Mouse (Mus musculus) heart, postnatal 36 days (tissue): Measurements from ENCODE around the gene Sart3. TPM values are rescaled to one million over a fixed set of nuclear protein-coding genes. Genes with fewer than 3 reads are reported as not detected.

Experiments used
- DNase-seq, 2 experiments: peaks; one replicate each; pipeline ENCODE4 v3.0.0; 2021 to 2022
- intact Hi-C: fragments of 180-260 bp; cut with DNase I; formaldehyde crosslinking; loops from one replicate; pipeline ENCODE4 v1.15.1; 2025
- total RNA-seq, 2 experiments: library from RNA; stranded (reverse); gene quantifications; 2 replicates each; pipeline ENCODE4 v1.2.3; 2021

Sart3 gene
- total RNA-seq, 2 experiments from 2014 or later, result 12.4 to 16.6 TPM

GRCm38 (mm10) chr5:113771213-113772162, 822 bp downstream of the Sart3 start:
- intact Hi-C loops, result loop anchor here (2.0 kb wide), 1 partner anchor 35 kb away; no protein-coding TSS in a partner anchor
- peak; percentile 85 to 94 for DNase-seq

GRCm38 (mm10) chr5:113768806-113769205, 3.5 kb downstream of the Sart3 start:
- no peak for DNase-seq
- intact Hi-C loops, result no loop called here

- intact Hi-C loops, result no loop called here
- DNase-seq, result no peak
Observed at GRCm38 (mm10) chr5:113765641-113766526, 6.4 kb downstream of the Sart3 start.

- intact Hi-C loops, result no loop called here
Observed at GRCm38 (mm10) chr5:113764426-113764825, 7.9 kb downstream of the Sart3 start.

GRCm38 (mm10) chr5:113761585-113761984, 10.7 kb downstream of the Sart3 start:
- intact Hi-C loops, result no loop called here
- DNase-seq, result no peak

More at GRCm38 (mm10) chr5:113764426-113764825, 7.9 kb downstream of the Sart3 start:
- no peak for DNase-seq

- DNase-seq, result no peak
- intact Hi-C loops, result no loop called here
Observed at GRCm38 (mm10) chr5:113755347-113756030, 16.8 kb downstream of the Sart3 start.

GRCm38 (mm10) chr5:113751521-113752157, 20.7 kb downstream of the Sart3 start:
- DNase-seq, result no peak
- intact Hi-C loops, result no loop called here

- intact Hi-C loops, result no loop called here
- DNase-seq, result no peak
Observed at GRCm38 (mm10) chr5:113748556-113749331, 23.6 kb downstream of the Sart3 start.

GRCm38 (mm10) chr5:113747629-113748028, 24.7 kb downstream of the Sart3 start:
- intact Hi-C loops, result no loop called here
- DNase-seq, result no peak

- DNase-seq, result no peak
- intact Hi-C loops, result loop anchor here (2.0 kb wide), 1 partner anchor 33 kb away; no protein-coding TSS in a partner anchor
Observed at GRCm38 (mm10) chr5:113737607-113738237, 34.6 kb downstream of the Sart3 start.

- DNase-seq, result no peak
- intact Hi-C loops, result loop anchor here (2.0 kb wide), 1 partner anchor 34 kb away; no protein-coding TSS in a partner anchor
Observed at GRCm38 (mm10) chr5:113736522-113737164, 35.7 kb downstream of the Sart3 start.

GRCm38 (mm10) chr5:113736113-113736502, 36.2 kb downstream of the Sart3 start:
- intact Hi-C loops, result loop anchor here (2.0 kb wide), 1 partner anchor 35 kb away; no protein-coding TSS in a partner anchor

GRCm38 (mm10) chr5:113735345-113736112, 36.8 kb downstream of the Sart3 start, which contains the start of gene Ficd:
Gene Ficd (plus strand): TSS chr5:113735803.
- intact Hi-C loops, result loop anchor here (2.0 kb wide), 1 partner anchor 35 kb away; no protein-coding TSS in a partner anchor
- DNase-seq, result peak; percentile 90 to 93

More at GRCm38 (mm10) chr5:113736113-113736502, 36.2 kb downstream of the Sart3 start:
- no peak for DNase-seq

GRCm38 (mm10) chr5:113735023-113735344, 37.3 kb downstream of the Sart3 start:
- intact Hi-C loops, result no loop called here
- no peak for DNase-seq

- DNase-seq, result no peak
- intact Hi-C loops, result no loop called here
Observed at GRCm38 (mm10) chr5:113734376-113734775, 37.9 kb downstream of the Sart3 start.

- DNase-seq, result peak; percentile 51 to 74
Observed at GRCm38 (mm10) chr5:113732182-113732581, 40.1 kb downstream of the Sart3 start.

GRCm38 (mm10) chr5:113731174-113731573, 41.1 kb downstream of the Sart3 start:
- intact Hi-C loops, result no loop called here

More at GRCm38 (mm10) chr5:113732182-113732581, 40.1 kb downstream of the Sart3 start:
- intact Hi-C loops, result loop anchor here (1.0 kb wide), 1 partner anchor 366 kb away; no protein-coding TSS in a partner anchor

More at GRCm38 (mm10) chr5:113731174-113731573, 41.1 kb downstream of the Sart3 start:
- no peak for DNase-seq
